Mouse (Mus musculus) ES-E14 (cell line): ENCODE data around the gene Usp7.

Experiments used
- HCFC1 ChIP-seq: IDR thresholded peaks from 2 replicates; pipeline ENCODE4 v1.6.1; 2012; ENCODE audit warnings: low read length, inconsistent platforms, borderline replicate concordance; ENCODE audit not compliant: insufficient read depth
- MAFK ChIP-seq: IDR thresholded peaks from 2 replicates; pipeline ENCODE4 v1.6.1; 2014; ENCODE audit warnings: mild to moderate bottlenecking, low read depth, low read length, inconsistent platforms; ENCODE audit not compliant: insufficient read depth
- ZC3H11A ChIP-seq: IDR thresholded peaks from 2 replicates; pipeline ENCODE4 v1.6.1; 2012; ENCODE audit warnings: low read depth, mild to moderate bottlenecking, inconsistent platforms, low read length, borderline replicate concordance
- ZNF384 ChIP-seq: IDR thresholded peaks from 2 replicates; pipeline ENCODE4 v1.6.1; 2012; ENCODE audit warnings: low read depth, low read length, inconsistent platforms

DNA sequence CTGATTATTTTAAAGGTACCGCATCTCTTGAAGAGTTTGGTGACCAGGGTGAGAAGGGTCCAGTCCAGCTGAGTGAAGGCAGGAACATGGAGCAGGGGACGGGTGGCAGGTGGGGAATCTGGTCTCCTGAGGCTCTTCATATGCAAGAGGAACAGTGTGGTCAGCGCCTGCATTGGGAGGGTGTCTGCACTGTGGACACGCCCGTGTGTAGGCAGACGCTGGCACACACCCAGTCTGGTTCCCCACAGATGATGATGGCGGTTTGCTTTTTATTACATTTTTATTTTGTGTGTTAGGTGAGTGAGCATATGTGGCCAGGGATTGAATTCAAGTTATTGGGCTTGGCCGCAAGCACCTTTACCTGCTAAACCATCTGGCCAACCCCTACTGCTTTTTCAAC, 116.5 kb downstream of the Usp7 start:
- TF ChIP-seq ZNF384: no peak
- TF ChIP-seq HCFC1: no peak
- TF ChIP-seq MAFK: no peak
- no peak for TF ChIP-seq ZC3H11A
